Mouse (Mus musculus) cerebellum, adult 2 months (tissue): ENCODE measurements around the gene Clk2.

Experiments used
- CTCF ChIP-seq: fragments of 200-500 bp; IDR thresholded peaks from 2 replicates; pipeline ENCODE4 v1.5.1; 2011; ENCODE audit warnings: low read depth, mild to moderate bottlenecking, control low read depth, low read length, moderate library complexity, borderline replicate concordance; ENCODE audit not compliant: insufficient read depth
- POLR2A ChIP-seq: fragments of 200-500 bp; IDR thresholded peaks from 2 replicates; pipeline ENCODE4 v1.6.1; 2011; ENCODE audit warnings: low read length, control low read depth, borderline replicate concordance; ENCODE audit not compliant: insufficient read depth

GRCm38 (mm10) chr3:89183959-89184315 is 19.3 kb downstream of the Clk2 start:
- no peak for TF ChIP-seq POLR2A
- no peak for TF ChIP-seq CTCF
